Mouse (Mus musculus): ENCODE measurements around the gene Mb. TPM values are rescaled to one million over a fixed set of nuclear protein-coding genes. Genes with fewer than 3 reads are reported as not detected.

Gene Mb
- polyA plus RNA-seq, 1 experiment from 2014 or later, result 1.7 TPM

DNA sequence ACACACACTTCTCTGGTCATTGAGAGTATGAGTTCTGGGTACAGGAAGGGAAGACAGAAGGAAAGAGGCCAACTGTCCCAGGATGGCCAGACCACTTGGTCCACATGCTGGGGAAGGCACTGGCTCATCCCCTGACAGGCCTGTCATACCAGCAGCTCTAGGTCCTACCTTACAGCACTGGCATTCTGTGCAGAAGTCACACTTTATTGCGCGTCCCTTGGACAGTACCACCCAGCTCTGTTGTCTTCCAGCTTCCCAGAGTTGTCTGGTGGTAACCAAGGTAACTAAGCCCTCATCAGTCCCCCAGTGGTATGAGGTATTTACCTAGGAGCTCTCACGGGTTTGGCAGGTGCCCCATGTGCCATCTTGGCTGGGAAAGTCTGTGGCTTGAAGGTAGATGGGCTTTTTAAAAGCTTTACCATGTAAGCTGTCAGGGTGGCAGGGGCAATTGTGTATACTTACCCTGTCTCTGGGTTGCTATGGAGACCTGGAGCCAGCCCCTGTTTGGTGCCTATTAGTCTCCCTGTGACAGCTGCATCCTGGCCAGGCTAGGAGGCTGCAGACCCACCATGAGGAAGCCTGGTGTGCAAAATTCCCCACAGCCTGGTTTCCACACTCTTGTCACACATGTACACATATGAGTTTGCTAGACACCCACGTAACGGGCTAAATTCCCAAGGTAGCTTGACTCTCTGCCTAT is 24.4 kb downstream of the Mb start:
- no peak for ATAC-seq (ENCODE audit: insufficient number of reproducible peaks, insufficient read depth, low FRiP score, low TSS enrichment, low read depth)
- Histone ChIP-seq H3K9ac (no peak overlapping the region), H3K4me2 (no peak overlapping the region), H3K36me3 (no peaks in the 10 kb centered on the region), H3K9me3 (no peaks in the 10 kb centered on the region), H3K27me3 (no peaks in the 10 kb centered on the region), H3K27ac (no peak overlapping the region; the same call in 1 of the 2 replicates), H3K4me3 (no peak overlapping the region), H3K4me1 (peaks cover 38% of the 10 kb centered on the region)
- WGBS, result 68% methylated on average over 5 of the region's 5 CpGs

- H3K9ac ChIP-seq, result no peak overlapping the region
- no peaks in the 10 kb centered on the region for H3K36me3 ChIP-seq
- no peaks in the 10 kb centered on the region for H3K9me3 ChIP-seq
- peak overlapping the region; percentile 44 for H3K27ac ChIP-seq
- ATAC-seq (ENCODE audit: insufficient number of reproducible peaks, insufficient read depth, low FRiP score, low TSS enrichment, low read depth), result no peak
- no peak overlapping the region for H3K4me3 ChIP-seq
- H3K27me3 ChIP-seq, result no peaks in the 10 kb centered on the region
- H3K4me1 ChIP-seq, result peaks cover 21% of the 10 kb centered on the region
- 69% methylated on average over 5 of the region's 5 CpGs for WGBS
- no peak overlapping the region for H3K4me2 ChIP-seq
Observed at GRCm38 (mm10) chr15:77022401-77022957, 28.0 kb downstream of the Mb start.

DNA sequence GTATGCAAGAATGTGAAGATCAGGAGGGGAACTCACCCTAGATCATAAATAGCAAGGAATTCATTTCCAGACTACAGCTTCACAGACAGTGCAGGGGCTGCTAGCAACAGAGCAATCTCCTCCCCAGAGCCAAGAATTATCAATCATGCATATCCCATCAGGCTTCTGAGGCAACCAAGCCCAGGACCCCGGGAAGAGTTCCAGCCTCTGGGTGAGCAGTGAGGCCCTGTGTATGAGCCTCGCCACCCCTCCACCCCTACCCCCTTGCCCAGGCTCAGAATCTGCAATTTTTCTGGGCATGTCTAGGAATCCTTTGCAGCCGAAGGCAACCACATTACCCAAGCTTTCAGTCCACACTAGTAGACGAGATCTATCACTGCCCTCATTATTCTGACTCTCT is 28.6 kb downstream of the Mb start:
- Histone ChIP-seq H3K27me3 (no peaks in the 10 kb centered on the region), H3K9ac (no peak overlapping the region), H3K4me1 (peaks cover 21% of the 10 kb centered on the region), H3K4me3 (no peak overlapping the region), H3K36me3 (no peaks in the 10 kb centered on the region), H3K27ac (peak overlapping the region; percentile 44), H3K9me3 (no peaks in the 10 kb centered on the region), H3K4me2 (no peak overlapping the region)
- peak; percentile 58; the same call in 1 of the 2 replicates for ATAC-seq (ENCODE audit: insufficient number of reproducible peaks, insufficient read depth, low FRiP score, low TSS enrichment, low read depth)
- 49% methylated on average over 4 of the region's 4 CpGs for WGBS

DNA sequence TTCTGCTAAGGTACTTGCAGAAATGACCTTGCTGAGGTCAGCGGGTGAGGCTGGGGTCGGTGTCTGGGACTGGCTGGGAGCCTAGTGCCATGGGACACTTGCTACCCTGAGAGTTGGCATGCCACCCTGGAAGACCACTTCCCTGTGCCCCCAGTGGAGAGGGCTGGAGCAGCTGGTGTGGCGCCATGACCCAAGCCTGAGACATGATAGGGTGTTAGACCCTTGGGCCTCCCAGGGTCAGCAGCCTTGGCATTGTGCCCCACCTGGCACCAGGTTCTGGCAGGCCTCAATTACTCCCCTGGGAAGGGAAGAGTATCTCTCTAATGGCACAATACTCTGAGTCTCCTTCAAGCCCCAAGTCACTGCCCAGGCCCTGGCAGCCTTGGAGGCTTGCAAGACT is 29.4 kb downstream of the Mb start:
- H3K4me1 ChIP-seq, result peaks cover 21% of the 10 kb centered on the region
- H3K9ac ChIP-seq, result no peak overlapping the region
- 90% methylated on average over 3 of the region's 3 CpGs for WGBS
- ATAC-seq (ENCODE audit: insufficient number of reproducible peaks, insufficient read depth, low FRiP score, low TSS enrichment, low read depth), result no peak
- no peaks in the 10 kb centered on the region for H3K36me3 ChIP-seq
- H3K9me3 ChIP-seq, result no peaks in the 10 kb centered on the region
- no peak overlapping the region for H3K4me3 ChIP-seq
- H3K4me2 ChIP-seq, result no peak overlapping the region
- no peaks in the 10 kb centered on the region for H3K27me3 ChIP-seq
- peak overlapping the region; percentile 44; the same call in 1 of the 2 replicates for H3K27ac ChIP-seq

DNA sequence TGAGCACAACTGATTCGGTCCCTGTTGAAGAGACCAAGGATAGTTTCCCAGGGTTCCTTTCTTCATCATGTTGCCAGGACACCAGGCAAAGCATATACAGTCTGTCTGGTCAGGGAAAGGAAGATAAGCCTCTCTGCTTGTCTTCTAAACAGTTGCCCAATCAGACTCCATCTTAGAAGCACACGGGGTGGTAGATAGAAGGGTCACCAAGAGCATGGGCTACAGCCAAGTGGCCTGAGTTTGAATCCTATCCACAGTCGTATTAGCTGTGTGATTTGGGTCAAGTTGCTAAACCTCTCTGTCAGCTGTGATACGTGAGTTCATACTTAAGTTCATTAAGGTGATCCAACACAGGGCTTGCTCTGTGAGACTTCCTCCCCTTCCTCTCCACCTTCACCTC is 30.3 kb downstream of the Mb start:
- H3K4me3 ChIP-seq, result no peak overlapping the region
- no peak overlapping the region for H3K9ac ChIP-seq
- H3K27ac ChIP-seq, result no peak overlapping the region
- H3K36me3 ChIP-seq, result no peaks in the 10 kb centered on the region
- H3K4me2 ChIP-seq, result no peak overlapping the region
- H3K27me3 ChIP-seq, result no peaks in the 10 kb centered on the region
- H3K4me1 ChIP-seq, result peaks cover 22% of the 10 kb centered on the region
- H3K9me3 ChIP-seq, result no peaks in the 10 kb centered on the region
- WGBS, result 81% methylated on average over 4 of the region's 4 CpGs
- no peak for ATAC-seq (ENCODE audit: insufficient number of reproducible peaks, insufficient read depth, low FRiP score, low TSS enrichment, low read depth)

DNA sequence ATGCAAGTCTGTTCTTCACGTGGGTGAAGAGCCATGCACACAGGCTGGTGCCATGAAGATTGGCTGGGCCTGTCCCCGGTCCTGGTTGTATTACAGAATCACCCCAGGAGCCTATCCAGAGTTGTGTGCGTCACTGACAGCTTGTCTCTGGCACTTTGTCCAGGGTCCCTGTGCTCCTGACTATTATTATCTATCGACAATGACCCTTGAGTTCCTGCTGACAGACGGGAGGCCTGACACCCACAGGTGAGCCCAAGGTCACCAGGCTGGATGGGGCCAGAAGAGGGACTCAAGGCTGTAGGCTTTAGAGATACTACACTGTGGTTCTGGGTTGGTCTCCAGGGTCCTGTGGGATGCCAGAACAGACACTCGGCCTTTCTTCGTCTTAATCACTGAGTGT is 30.9 kb downstream of the Mb start:
- Histone ChIP-seq H3K9ac (no peak overlapping the region), H3K4me3 (no peak overlapping the region), H3K4me2 (no peak overlapping the region), H3K27me3 (no peaks in the 10 kb centered on the region), H3K27ac (no peak overlapping the region), H3K36me3 (no peaks in the 10 kb centered on the region), H3K4me1 (peaks cover 28% of the 10 kb centered on the region), H3K9me3 (no peaks in the 10 kb centered on the region)
- ATAC-seq (ENCODE audit: insufficient number of reproducible peaks, insufficient read depth, low FRiP score, low TSS enrichment, low read depth), result no peak
- WGBS, result 81% methylated on average over 7 of the region's 7 CpGs

GRCm38 (mm10) chr15:77018740-77019340 is 31.6 kb downstream of the Mb start:
- ATAC-seq (ENCODE audit: insufficient number of reproducible peaks, insufficient read depth, low FRiP score, low TSS enrichment, low read depth), result no peak
- Histone ChIP-seq H3K36me3 (no peaks in the 10 kb centered on the region), H3K9me3 (no peaks in the 10 kb centered on the region), H3K27ac (no peak overlapping the region), H3K4me1 (peaks cover 35% of the 10 kb centered on the region), H3K27me3 (no peaks in the 10 kb centered on the region), H3K9ac (no peak overlapping the region), H3K4me3 (no peak overlapping the region), H3K4me2 (no peak overlapping the region)
- WGBS, result 55% methylated on average over 6 of the region's 6 CpGs

DNA sequence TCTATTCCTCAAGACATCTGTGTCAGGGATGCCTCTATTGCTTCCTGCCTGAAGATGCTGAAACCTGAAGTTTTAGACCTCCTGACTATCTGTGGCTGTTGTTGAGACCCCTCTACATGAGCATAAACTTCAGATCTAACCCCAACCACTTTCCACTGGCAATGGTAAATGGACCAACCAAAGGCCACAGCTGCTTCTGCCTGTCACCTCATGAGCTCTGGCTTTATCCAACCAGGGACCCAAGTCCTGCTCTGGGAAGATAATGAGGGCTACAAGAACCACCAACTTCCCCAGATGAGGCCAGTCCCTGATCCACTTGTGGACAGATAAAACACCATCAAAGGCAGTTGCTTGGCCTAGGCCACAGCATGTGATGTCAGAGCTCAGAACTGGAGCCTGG is 32.6 kb downstream of the Mb start:
- Histone ChIP-seq H3K36me3 (no peaks in the 10 kb centered on the region), H3K9me3 (no peaks in the 10 kb centered on the region), H3K9ac (no peak overlapping the region), H3K4me3 (no peak overlapping the region), H3K27me3 (no peaks in the 10 kb centered on the region), H3K27ac (no peak overlapping the region), H3K4me1 (peaks cover 41% of the 10 kb centered on the region), H3K4me2 (no peak overlapping the region)
- no peak for ATAC-seq (ENCODE audit: insufficient number of reproducible peaks, insufficient read depth, low FRiP score, low TSS enrichment, low read depth)

- Histone ChIP-seq H3K36me3 (no peaks in the 10 kb centered on the region), H3K4me1 (peaks cover 27% of the 10 kb centered on the region), H3K27me3 (no peaks in the 10 kb centered on the region), H3K9ac (no peak overlapping the region), H3K27ac (no peak overlapping the region), H3K4me3 (no peak overlapping the region), H3K4me2 (no peak overlapping the region), H3K9me3 (no peaks in the 10 kb centered on the region)
- ATAC-seq (ENCODE audit: insufficient number of reproducible peaks, insufficient read depth, low FRiP score, low TSS enrichment, low read depth), result no peak
- WGBS, result 92% methylated on average over 6 of the region's 6 CpGs
Observed at GRCm38 (mm10) chr15:77016509-77016908, 34.0 kb downstream of the Mb start.

DNA sequence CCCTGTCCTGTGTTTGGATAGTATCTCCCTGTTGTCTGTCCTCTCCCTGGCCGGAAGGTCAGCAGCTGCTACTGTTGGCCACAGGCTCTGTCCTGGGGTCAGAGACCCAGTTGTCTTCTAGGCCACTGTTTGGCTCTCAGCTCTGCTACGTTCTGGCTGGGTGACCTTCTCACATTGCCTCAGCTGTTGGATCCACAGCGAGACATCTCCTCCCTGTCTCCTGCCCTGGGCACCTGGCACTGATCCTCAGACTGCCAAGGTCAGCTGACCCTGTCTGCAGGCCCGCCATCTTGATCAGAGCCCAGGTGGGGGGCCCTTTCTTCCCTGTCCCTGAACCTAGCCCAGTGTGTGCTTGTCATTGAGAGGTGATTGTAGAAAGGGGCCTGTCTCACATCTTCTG is 35.5 kb downstream of the Mb start:
- Histone ChIP-seq H3K27me3 (no peaks in the 10 kb centered on the region), H3K4me2 (no peak overlapping the region), H3K4me3 (no peak overlapping the region), H3K27ac (peak overlapping the region; percentile 48; the same call in 1 of the 2 replicates), H3K9ac (no peak overlapping the region), H3K36me3 (no peaks in the 10 kb centered on the region), H3K9me3 (no peaks in the 10 kb centered on the region), H3K4me1 (peaks cover 23% of the 10 kb centered on the region)
- ATAC-seq (ENCODE audit: insufficient number of reproducible peaks, insufficient read depth, low FRiP score, low TSS enrichment, low read depth), result no peak
- 79% methylated on average over 4 of the region's 4 CpGs for WGBS

- Histone ChIP-seq H3K4me1 (peaks cover 23% of the 10 kb centered on the region), H3K9me3 (no peaks in the 10 kb centered on the region), H3K4me2 (peak overlapping the region; percentile 37), H3K27ac (peak overlapping the region; percentile 48), H3K36me3 (no peaks in the 10 kb centered on the region), H3K9ac (peak overlapping the region; percentile 36; the same call in 1 of the 2 replicates), H3K27me3 (no peaks in the 10 kb centered on the region), H3K4me3 (no peak overlapping the region)
- 23% methylated on average over 6 of the region's 6 CpGs for WGBS
- ATAC-seq (ENCODE audit: insufficient number of reproducible peaks, insufficient read depth, low FRiP score, low TSS enrichment, low read depth), result no peak
Observed at GRCm38 (mm10) chr15:77014431-77014830, 36.0 kb downstream of the Mb start.

- peak overlapping the region; percentile 72; the same call in 1 of the 2 replicates for H3K27ac ChIP-seq
- 3% methylated on average over 15 of the region's 15 CpGs for WGBS
- H3K27me3 ChIP-seq, result no peaks in the 10 kb centered on the region
- no peak overlapping the region for H3K4me3 ChIP-seq
- H3K4me2 ChIP-seq, result peak overlapping the region; percentile 37
- no peaks in the 10 kb centered on the region for H3K9me3 ChIP-seq
- 0 out of 2 replicates have a peak, but pooled peaks have one; percentile 35 for ATAC-seq (ENCODE audit: insufficient number of reproducible peaks, insufficient read depth, low FRiP score, low TSS enrichment, low read depth)
- peaks cover 23% of the 10 kb centered on the region for H3K4me1 ChIP-seq
- peak overlapping the region; percentile 36 for H3K9ac ChIP-seq
- H3K36me3 ChIP-seq, result no peaks in the 10 kb centered on the region
Observed at GRCm38 (mm10) chr15:77013753-77014241, 36.7 kb downstream of the Mb start.

Data from embryonic facial prominence, embryonic 13.5 days (tissue).